Mouse (Mus musculus): ENCODE data around the gene Psg27.
"Not testable (repeated sequence)": the region's sequence is repeated elsewhere in the genome, so short reads cannot be mapped to it uniquely, and the experiment has no call there.

DNA sequence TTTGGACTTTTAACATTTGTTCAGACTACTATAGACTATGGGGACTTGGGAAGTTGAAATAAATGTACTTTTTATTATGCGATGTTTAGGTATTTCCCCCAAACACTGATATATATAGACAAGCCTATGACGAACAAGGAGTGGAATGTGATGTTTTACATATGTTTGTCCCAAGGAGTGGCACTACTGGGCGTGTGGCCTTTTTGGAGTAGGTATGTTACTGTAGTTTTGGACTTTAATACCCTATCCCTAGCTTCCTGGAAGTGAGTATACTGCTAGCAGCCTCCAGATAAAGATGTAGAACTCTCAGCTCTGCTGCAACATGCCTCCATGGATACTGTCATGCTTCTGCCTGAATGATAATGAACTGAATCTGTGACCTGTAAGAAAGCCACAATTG, 11.4 kb downstream of the Psg27 start:
- not testable (repeated sequence) for TF ChIP-seq CTCF (conservative IDR thresholded peaks at IDR 0.05; ENCODE audit: low read length); POU5F1 (IDR thresholded peaks at IDR 0.05; ENCODE audit: borderline replicate concordance, low read length); NANOG (IDR thresholded peaks at IDR 0.05; ENCODE audit: borderline replicate concordance, low read length)
